Mouse (Mus musculus): ENCODE measurements around the gene Txnip.

- TF ChIP-seq CTCF (conservative IDR thresholded peaks at IDR 0.05; ENCODE audit: low read length) (no peak), NANOG (IDR thresholded peaks at IDR 0.05; ENCODE audit: borderline replicate concordance, low read length) (no peak)
Observed at GRCm38 (mm10) chr3:96602704-96603084, 44.9 kb downstream of the Txnip start.
